Mouse (Mus musculus): ENCODE measurements around the gene She. TPM values are rescaled to one million over a fixed set of nuclear protein-coding genes. Genes with fewer than 3 reads are reported as not detected.

Gene She
- polyA plus RNA-seq, 1 experiment from 2014 or later, result 1.2 TPM

- no peak overlapping the region for H3K9ac ChIP-seq
- no peaks in the 10 kb centered on the region for H3K36me3 ChIP-seq (ENCODE audit: poor library complexity, severe bottlenecking)
- peaks cover 4% of the 10 kb centered on the region; the same call in 1 of the 2 replicates for H3K9me3 ChIP-seq (replicated peaks)
- no peak overlapping the region for H3K27ac ChIP-seq
- no peak for ATAC-seq
- H3K4me1 ChIP-seq, result peaks cover 4% of the 10 kb centered on the region; the same call in 1 of the 2 replicates
- H3K4me2 ChIP-seq, result no peak overlapping the region
- no peaks in the 10 kb centered on the region for H3K27me3 ChIP-seq
- 71% methylated on average over 5 of the region's 5 CpGs for WGBS
- H3K4me3 ChIP-seq, result no peak overlapping the region
Observed at GRCm38 (mm10) chr3:89800774-89801506, 30.2 kb upstream of the She start.

DNA sequence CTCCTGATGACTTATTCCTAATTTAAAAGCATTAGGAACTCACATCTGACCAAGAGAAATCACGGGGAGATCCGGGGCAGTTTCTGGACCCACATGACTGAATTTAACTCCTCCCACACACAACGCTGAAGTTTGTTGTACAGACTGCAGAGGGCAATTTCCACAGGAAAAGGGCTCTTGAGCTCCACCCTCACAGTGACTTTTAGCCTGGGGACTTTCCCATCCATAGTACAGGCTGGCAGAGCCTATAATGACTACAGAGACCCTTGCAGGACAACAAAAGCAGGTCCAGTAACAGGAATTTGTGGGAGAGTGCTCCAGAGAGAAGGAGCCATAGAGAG lies 29.7 kb upstream of the She start:
- no peak overlapping the region for H3K4me2 ChIP-seq
- peaks cover 4% of the 10 kb centered on the region; the same call in 1 of the 2 replicates for H3K9me3 ChIP-seq (replicated peaks)
- no peak overlapping the region for H3K9ac ChIP-seq
- ATAC-seq, result no peak
- H3K27ac ChIP-seq, result no peak overlapping the region
- peaks cover 4% of the 10 kb centered on the region; the same call in 1 of the 2 replicates for H3K4me1 ChIP-seq
- 53% methylated on average over 3 of the region's 3 CpGs for WGBS
- H3K4me3 ChIP-seq, result no peak overlapping the region
- no peaks in the 10 kb centered on the region for H3K27me3 ChIP-seq
- H3K36me3 ChIP-seq (ENCODE audit: poor library complexity, severe bottlenecking), result no peaks in the 10 kb centered on the region

DNA sequence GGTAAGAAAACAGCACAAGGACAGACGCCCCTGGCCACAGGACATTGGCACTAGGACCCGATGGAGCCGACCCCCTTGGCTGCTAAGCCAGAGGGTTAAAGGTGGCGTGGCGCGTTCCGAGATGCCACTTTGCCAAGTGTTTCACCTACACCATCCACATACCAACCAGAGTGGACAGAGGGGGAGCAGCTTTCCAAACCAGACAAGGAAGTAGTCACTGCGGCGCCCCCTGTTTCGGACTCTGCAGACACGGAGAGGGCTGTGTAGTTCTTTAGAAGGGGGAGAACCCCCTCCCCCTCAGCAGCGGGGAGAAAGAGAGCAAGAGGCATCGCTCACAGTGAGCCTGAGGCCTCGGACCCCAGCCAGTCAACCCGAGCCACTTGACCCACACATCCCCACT lies 28.3 kb upstream of the She start:
- no peak for ATAC-seq
- Histone ChIP-seq H3K27me3 (no peaks in the 10 kb centered on the region), H3K4me2 (no peak overlapping the region), H3K9me3 (replicated peaks) (peaks cover 4% of the 10 kb centered on the region; the same call in 1 of the 2 replicates), H3K9ac (no peak overlapping the region), H3K27ac (no peak overlapping the region), H3K4me3 (no peak overlapping the region), H3K4me1 (peaks cover 4% of the 10 kb centered on the region; the same call in 1 of the 2 replicates), H3K36me3 (ENCODE audit: poor library complexity, severe bottlenecking) (no peaks in the 10 kb centered on the region)
- 68% methylated on average over 15 of the region's 15 CpGs for WGBS

DNA sequence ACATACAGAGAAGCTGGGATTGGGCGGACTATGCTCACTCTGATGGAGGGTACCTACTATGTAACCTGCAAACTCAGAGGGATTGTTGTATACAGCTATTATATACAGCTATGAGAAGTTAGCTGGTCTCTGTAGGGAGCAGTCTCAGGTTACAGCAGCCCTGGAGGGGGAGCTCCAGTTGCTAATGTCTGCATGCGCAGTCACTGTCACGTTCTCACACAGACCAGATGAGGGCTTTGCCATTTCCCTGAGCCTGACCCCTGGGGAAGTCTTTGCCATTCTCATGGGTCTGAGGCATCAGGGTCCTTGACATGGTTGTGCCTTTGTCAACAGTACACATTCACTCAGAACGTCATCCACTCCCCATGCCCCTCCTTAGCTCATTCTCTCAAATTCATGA lies 26.0 kb upstream of the She start:
- ATAC-seq, result no peak
- Histone ChIP-seq H3K36me3 (ENCODE audit: poor library complexity, severe bottlenecking) (no peaks in the 10 kb centered on the region), H3K4me3 (no peak overlapping the region), H3K9ac (no peak overlapping the region), H3K4me1 (no peaks in the 10 kb centered on the region), H3K4me2 (no peak overlapping the region), H3K27me3 (no peaks in the 10 kb centered on the region), H3K27ac (no peak overlapping the region), H3K9me3 (replicated peaks) (peaks cover 4% of the 10 kb centered on the region; the same call in 1 of the 2 replicates)
- WGBS, result 71% methylated on average over 4 of the region's 4 CpGs

DNA sequence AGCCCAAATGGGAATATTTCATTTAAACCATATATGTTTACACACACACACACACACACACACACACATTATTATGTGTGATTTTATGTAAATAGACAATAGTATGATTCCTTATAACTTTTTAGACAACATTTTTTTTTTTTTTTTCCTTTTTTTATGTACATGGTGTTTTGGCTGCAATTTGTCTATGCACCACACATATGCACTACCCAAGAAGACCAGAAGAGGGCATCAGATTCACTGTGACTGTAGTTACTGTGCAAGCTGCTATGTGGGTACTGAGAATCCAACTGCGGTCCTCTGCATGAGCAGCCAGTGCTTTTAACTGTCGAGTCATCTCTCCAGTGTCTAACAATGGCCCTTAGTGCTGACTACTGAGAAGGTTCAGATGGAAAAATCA lies 24.4 kb upstream of the She start:
- H3K4me1 ChIP-seq, result no peaks in the 10 kb centered on the region
- H3K27ac ChIP-seq, result no peak overlapping the region
- H3K9me3 ChIP-seq (replicated peaks), result peaks cover 4% of the 10 kb centered on the region; the same call in 1 of the 2 replicates
- WGBS, result 96% methylated on average over 2 of the region's 2 CpGs
- no peak overlapping the region for H3K4me3 ChIP-seq
- no peaks in the 10 kb centered on the region for H3K27me3 ChIP-seq
- no peak overlapping the region for H3K9ac ChIP-seq
- ATAC-seq, result no peak
- no peak overlapping the region for H3K4me2 ChIP-seq
- no peaks in the 10 kb centered on the region for H3K36me3 ChIP-seq (ENCODE audit: poor library complexity, severe bottlenecking)

DNA sequence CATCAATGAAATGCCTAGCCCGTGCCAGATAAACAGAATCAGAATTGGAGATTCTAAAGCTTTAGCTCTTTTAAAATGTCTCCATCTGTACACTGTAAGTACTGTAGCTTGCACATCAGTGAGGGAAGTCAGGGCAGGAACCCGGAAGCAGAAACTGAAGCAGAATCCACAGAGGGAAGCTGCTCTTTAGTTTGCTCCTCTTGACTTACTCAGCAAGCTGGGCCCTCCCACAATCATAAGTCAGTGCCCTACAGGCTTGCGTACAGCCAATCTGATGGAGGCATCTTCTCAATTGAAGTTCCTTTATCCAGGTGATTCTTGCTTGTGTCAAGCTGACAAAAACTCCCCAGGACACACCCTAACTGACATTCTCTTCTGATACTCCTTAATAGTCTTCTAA lies 24.0 kb upstream of the She start:
- no peaks in the 10 kb centered on the region for H3K4me1 ChIP-seq
- H3K27ac ChIP-seq, result no peak overlapping the region
- no peaks in the 10 kb centered on the region for H3K27me3 ChIP-seq
- ATAC-seq, result no peak
- peaks cover 4% of the 10 kb centered on the region; the same call in 1 of the 2 replicates for H3K9me3 ChIP-seq (replicated peaks)
- no peak overlapping the region for H3K4me2 ChIP-seq
- H3K9ac ChIP-seq, result no peak overlapping the region
- H3K36me3 ChIP-seq (ENCODE audit: poor library complexity, severe bottlenecking), result no peaks in the 10 kb centered on the region
- H3K4me3 ChIP-seq, result no peak overlapping the region
- 92% methylated on average over 3 of the region's 3 CpGs for WGBS

- ATAC-seq, result no peak
- H3K4me3 ChIP-seq, result no peak overlapping the region
- H3K36me3 ChIP-seq (ENCODE audit: poor library complexity, severe bottlenecking), result no peaks in the 10 kb centered on the region
- H3K9ac ChIP-seq, result no peak overlapping the region
- WGBS, result 80% methylated on average over 5 of the region's 5 CpGs
- no peak overlapping the region for H3K27ac ChIP-seq
- peaks cover 4% of the 10 kb centered on the region; the same call in 1 of the 2 replicates for H3K9me3 ChIP-seq (replicated peaks)
- no peaks in the 10 kb centered on the region for H3K4me1 ChIP-seq
- H3K4me2 ChIP-seq, result no peak overlapping the region
- H3K27me3 ChIP-seq, result no peaks in the 10 kb centered on the region
Observed at GRCm38 (mm10) chr3:89807881-89808280, 23.3 kb upstream of the She start.

GRCm38 (mm10) chr3:89808638-89809037 lies 22.5 kb upstream of the She start:
- WGBS, result 64% methylated on average over 9 of the region's 9 CpGs
- Histone ChIP-seq H3K4me1 (no peaks in the 10 kb centered on the region), H3K36me3 (ENCODE audit: poor library complexity, severe bottlenecking) (no peaks in the 10 kb centered on the region), H3K4me3 (no peak overlapping the region), H3K9me3 (replicated peaks) (peaks cover 4% of the 10 kb centered on the region; the same call in 1 of the 2 replicates), H3K9ac (no peak overlapping the region), H3K27me3 (no peaks in the 10 kb centered on the region), H3K27ac (no peak overlapping the region), H3K4me2 (no peak overlapping the region)
- ATAC-seq, result no peak

- H3K9ac ChIP-seq, result no peak overlapping the region
- H3K27me3 ChIP-seq, result no peaks in the 10 kb centered on the region
- no peak overlapping the region for H3K27ac ChIP-seq
- H3K4me1 ChIP-seq, result no peaks in the 10 kb centered on the region
- no peak for ATAC-seq
- no peaks in the 10 kb centered on the region for H3K36me3 ChIP-seq (ENCODE audit: poor library complexity, severe bottlenecking)
- no peak overlapping the region for H3K4me3 ChIP-seq
- no peaks in the 10 kb centered on the region for H3K9me3 ChIP-seq (replicated peaks)
- no peak overlapping the region for H3K4me2 ChIP-seq
Observed at GRCm38 (mm10) chr3:89810841-89811240, 20.3 kb upstream of the She start.

DNA sequence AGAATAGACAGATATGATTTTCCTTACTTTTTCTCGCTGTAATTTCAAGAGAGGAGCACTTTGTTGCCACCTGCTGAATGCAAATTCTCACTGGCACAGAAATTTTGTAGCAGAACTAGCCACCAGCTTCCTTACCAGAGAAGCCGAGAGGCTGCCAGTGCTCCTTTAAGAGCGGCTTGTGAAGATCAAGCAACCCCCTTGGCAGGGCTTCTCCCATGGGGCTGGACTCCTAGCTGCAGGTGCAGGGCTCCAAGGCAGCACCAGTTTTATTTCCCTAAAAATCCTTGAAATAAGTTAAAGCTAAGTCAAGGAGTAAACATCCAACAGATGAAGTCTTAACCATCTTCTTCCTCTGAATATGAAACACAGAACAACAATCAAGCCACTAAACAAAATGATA lies 19.0 kb upstream of the She start:
- no peak for ATAC-seq
- no peaks in the 10 kb centered on the region for H3K36me3 ChIP-seq (ENCODE audit: poor library complexity, severe bottlenecking)
- WGBS, result 74% methylated on average over 3 of the region's 3 CpGs
- no peaks in the 10 kb centered on the region for H3K27me3 ChIP-seq
- no peak overlapping the region for H3K4me2 ChIP-seq
- no peaks in the 10 kb centered on the region for H3K9me3 ChIP-seq (replicated peaks)
- H3K4me3 ChIP-seq, result no peak overlapping the region
- no peak overlapping the region for H3K27ac ChIP-seq
- no peaks in the 10 kb centered on the region for H3K4me1 ChIP-seq
- H3K9ac ChIP-seq, result no peak overlapping the region

GRCm38 (mm10) chr3:89814051-89814450 lies 17.1 kb upstream of the She start:
- Histone ChIP-seq H3K9me3 (replicated peaks) (no peaks in the 10 kb centered on the region), H3K27ac (no peak overlapping the region), H3K4me2 (no peak overlapping the region), H3K9ac (no peak overlapping the region), H3K4me1 (no peaks in the 10 kb centered on the region), H3K27me3 (no peaks in the 10 kb centered on the region), H3K4me3 (no peak overlapping the region), H3K36me3 (ENCODE audit: poor library complexity, severe bottlenecking) (no peaks in the 10 kb centered on the region)
- WGBS, result 81% methylated on average over 7 of the region's 7 CpGs
- ATAC-seq, result no peak

DNA sequence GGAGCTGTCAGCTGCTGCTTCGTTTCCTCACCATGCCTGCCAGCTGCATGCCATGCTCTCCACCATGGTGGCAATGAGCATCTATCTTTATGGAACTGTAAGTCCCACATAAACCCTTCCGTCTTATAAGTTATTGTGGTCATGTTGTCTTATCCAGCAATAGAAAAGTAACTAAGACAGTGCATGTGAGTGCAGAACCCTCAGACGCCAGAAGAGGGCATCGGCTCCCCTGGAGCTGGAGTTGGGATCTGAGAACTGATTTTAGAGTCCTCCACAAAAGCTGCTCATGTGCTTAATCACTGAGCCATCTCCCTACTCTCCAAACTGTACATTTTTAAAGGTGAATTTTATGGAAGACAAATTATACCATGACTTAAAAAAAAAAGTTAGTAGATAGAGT lies 14.1 kb upstream of the She start:
- 69% methylated on average over 4 of the region's 4 CpGs for WGBS
- H3K27me3 ChIP-seq, result no peaks in the 10 kb centered on the region
- H3K4me2 ChIP-seq, result no peak overlapping the region
- H3K9me3 ChIP-seq (replicated peaks), result no peaks in the 10 kb centered on the region
- H3K27ac ChIP-seq, result no peak overlapping the region
- no peaks in the 10 kb centered on the region for H3K36me3 ChIP-seq (ENCODE audit: poor library complexity, severe bottlenecking)
- ATAC-seq, result no peak
- no peak overlapping the region for H3K4me3 ChIP-seq
- no peaks in the 10 kb centered on the region for H3K4me1 ChIP-seq
- no peak overlapping the region for H3K9ac ChIP-seq

GRCm38 (mm10) chr3:89818605-89819004 lies 12.6 kb upstream of the She start:
- Histone ChIP-seq H3K4me1 (no peaks in the 10 kb centered on the region), H3K9ac (no peak overlapping the region), H3K4me3 (no peak overlapping the region), H3K27ac (no peak overlapping the region), H3K9me3 (replicated peaks) (no peaks in the 10 kb centered on the region), H3K27me3 (no peaks in the 10 kb centered on the region), H3K4me2 (no peak overlapping the region), H3K36me3 (ENCODE audit: poor library complexity, severe bottlenecking) (no peaks in the 10 kb centered on the region)
- ATAC-seq, result no peak
- 79% methylated on average over 3 of the region's 3 CpGs for WGBS

All from forebrain, embryonic 13.5 days (tissue).